Mouse (Mus musculus): ENCODE measurements around the gene Asxl1. TPM values are rescaled to one million over a fixed set of nuclear protein-coding genes. Genes with fewer than 3 reads are reported as not detected.

Asxl1 gene
- total and polyA plus RNA-seq, 2 experiments from 2014 or later: 7.4 to 18.8 TPM

- WGBS: 100% methylated on average over 1 of the region's 1 CpGs
- TF ChIP-seq EP300 (IDR thresholded peaks at IDR 0.05; ENCODE audit: low read depth): no peak
- TF ChIP-seq CTCF (IDR thresholded peaks at IDR 0.05; ENCODE audit: low read depth): no peak
- Histone ChIP-seq H3K9ac (replicated peaks; ENCODE audit: low read depth, low read length) (no peak overlapping the region), H3K27ac (ENCODE audit: low read depth) (no peak overlapping the region), H3K9me3 (replicated peaks; ENCODE audit: control insufficient read depth, low read length) (no peaks in the 10 kb centered on the region), H3K4me3 (ENCODE audit: low read depth, low read length) (no peak overlapping the region), H3K4me2 (ENCODE audit: low read depth, low read length) (no peak overlapping the region), H3K36me3 (replicated peaks; ENCODE audit: control insufficient read depth, insufficient read depth, low read length) (peaks cover 7% of the 10 kb centered on the region), H3K4me1 (ENCODE audit: control insufficient read depth, insufficient read depth) (peaks cover 53% of the 10 kb centered on the region), H3K27me3 (ENCODE audit: control insufficient read depth, insufficient read depth, low read length) (no peaks in the 10 kb centered on the region)
- ATAC-seq (ENCODE audit: insufficient read depth, low read depth) (no peak), DNase-seq (ENCODE audit: low spot score) (peak; percentile 4)
These were observed 84.9 kb downstream of the Asxl1 start for GRCm38 (mm10) chr2:153430571-153430970.

- no peak overlapping the region for H3K4me2 ChIP-seq (ENCODE audit: low read depth, low read length)
- peaks cover 12% of the 10 kb centered on the region for H3K36me3 ChIP-seq (replicated peaks; ENCODE audit: control insufficient read depth, insufficient read depth, low read length)
- WGBS: 43% methylated on average over 7 of the region's 7 CpGs
- ATAC-seq (ENCODE audit: insufficient read depth, low read depth) (no peak), DNase-seq (ENCODE audit: low spot score) (no peak)
- H3K27ac ChIP-seq (ENCODE audit: low read depth): peak overlapping the region; percentile 43
- H3K9me3 ChIP-seq (replicated peaks; ENCODE audit: control insufficient read depth, low read length): no peaks in the 10 kb centered on the region
- H3K4me3 ChIP-seq (ENCODE audit: low read depth, low read length): no peak overlapping the region
- no peaks in the 10 kb centered on the region for H3K27me3 ChIP-seq (ENCODE audit: control insufficient read depth, insufficient read depth, low read length)
- H3K4me1 ChIP-seq (ENCODE audit: control insufficient read depth, insufficient read depth): peaks cover 61% of the 10 kb centered on the region
- H3K9ac ChIP-seq (replicated peaks; ENCODE audit: low read depth, low read length): no peak overlapping the region
- TF ChIP-seq CTCF (IDR thresholded peaks at IDR 0.05; ENCODE audit: low read depth) (no peak), EP300 (IDR thresholded peaks at IDR 0.05; ENCODE audit: low read depth) (no peak)
These were observed 86.9 kb downstream of the Asxl1 start for GRCm38 (mm10) chr2:153432492-153432891.

- Histone ChIP-seq H3K4me2 (ENCODE audit: low read depth, low read length) (no peak overlapping the region), H3K27ac (ENCODE audit: low read depth) (no peak overlapping the region; the same call in 1 of the 2 replicates), H3K4me3 (ENCODE audit: low read depth, low read length) (no peak overlapping the region), H3K36me3 (replicated peaks; ENCODE audit: control insufficient read depth, insufficient read depth, low read length) (peaks cover 12% of the 10 kb centered on the region), H3K27me3 (ENCODE audit: control insufficient read depth, insufficient read depth, low read length) (no peaks in the 10 kb centered on the region), H3K4me1 (ENCODE audit: control insufficient read depth, insufficient read depth) (peaks cover 71% of the 10 kb centered on the region), H3K9ac (replicated peaks; ENCODE audit: low read depth, low read length) (0 out of 2 replicates have a peak overlapping the region, but pooled peaks have one; percentile 6), H3K9me3 (replicated peaks; ENCODE audit: control insufficient read depth, low read length) (no peaks in the 10 kb centered on the region)
- DNase-seq (ENCODE audit: low spot score) (no peak), ATAC-seq (ENCODE audit: insufficient read depth, low read depth) (no peak)
- no peak for TF ChIP-seq CTCF (IDR thresholded peaks at IDR 0.05; ENCODE audit: low read depth)
- TF ChIP-seq EP300 (IDR thresholded peaks at IDR 0.05; ENCODE audit: low read depth): no peak
- WGBS: 44% methylated on average over 3 of the region's 3 CpGs
These were observed 88.2 kb downstream of the Asxl1 start for GRCm38 (mm10) chr2:153433859-153434258.

GRCm38 (mm10) chr2:153434880-153435831 is 89.5 kb downstream of the Asxl1 start:
- peaks cover 70% of the 10 kb centered on the region for H3K4me1 ChIP-seq (ENCODE audit: control insufficient read depth, insufficient read depth)
- H3K9me3 ChIP-seq (replicated peaks; ENCODE audit: control insufficient read depth, low read length): no peaks in the 10 kb centered on the region
- H3K27me3 ChIP-seq (ENCODE audit: control insufficient read depth, insufficient read depth, low read length): no peaks in the 10 kb centered on the region
- no peak for TF ChIP-seq CTCF (IDR thresholded peaks at IDR 0.05; ENCODE audit: low read depth)
- TF ChIP-seq EP300 (IDR thresholded peaks at IDR 0.05; ENCODE audit: low read depth): no peak
- 65% methylated on average over 9 of the region's 9 CpGs for WGBS
- H3K9ac ChIP-seq (replicated peaks; ENCODE audit: low read depth, low read length): no peak overlapping the region
- DNase-seq (ENCODE audit: low spot score) (no peak), ATAC-seq (ENCODE audit: insufficient read depth, low read depth) (no peak)
- H3K4me3 ChIP-seq (ENCODE audit: low read depth, low read length): no peak overlapping the region
- H3K36me3 ChIP-seq (replicated peaks; ENCODE audit: control insufficient read depth, insufficient read depth, low read length): peaks cover 12% of the 10 kb centered on the region; the same call in 1 of the 2 replicates
- H3K4me2 ChIP-seq (ENCODE audit: low read depth, low read length): no peak overlapping the region
- H3K27ac ChIP-seq (ENCODE audit: low read depth): peak overlapping the region; percentile 92

GRCm38 (mm10) chr2:153436641-153437305 is 91.1 kb downstream of the Asxl1 start:
- 4% methylated on average over 6 of the region's 6 CpGs for WGBS
- TF ChIP-seq CTCF (IDR thresholded peaks at IDR 0.05; ENCODE audit: low read depth) (no peak), EP300 (IDR thresholded peaks at IDR 0.05; ENCODE audit: low read depth) (peak; percentile 71)
- Histone ChIP-seq H3K36me3 (replicated peaks; ENCODE audit: control insufficient read depth, insufficient read depth, low read length) (peaks cover 7% of the 10 kb centered on the region; the same call in 1 of the 2 replicates), H3K4me3 (ENCODE audit: low read depth, low read length) (no peak overlapping the region), H3K27me3 (ENCODE audit: control insufficient read depth, insufficient read depth, low read length) (no peaks in the 10 kb centered on the region), H3K27ac (ENCODE audit: low read depth) (peak overlapping the region; percentile 92), H3K9me3 (replicated peaks; ENCODE audit: control insufficient read depth, low read length) (no peaks in the 10 kb centered on the region), H3K4me2 (ENCODE audit: low read depth, low read length) (peak overlapping the region; percentile 30), H3K9ac (replicated peaks; ENCODE audit: low read depth, low read length) (no peak overlapping the region; the same call in 1 of the 2 replicates), H3K4me1 (ENCODE audit: control insufficient read depth, insufficient read depth) (peaks cover 85% of the 10 kb centered on the region)
- DNase-seq (ENCODE audit: low spot score): peak; percentile 86
- peak; percentile 82 for ATAC-seq (ENCODE audit: insufficient read depth, low read depth)
